Mouse (Mus musculus) neural tube, embryonic 14.5 days (tissue): ENCODE measurements around the gene Efhb. TPM values are rescaled to one million over a fixed set of nuclear protein-coding genes. Genes with fewer than 3 reads are reported as not detected.

Experiments used
- ATAC-seq: fragments of 200-750 bp; cut with Nextera tagmentation; 2 replicates; pipeline ENCODE4 v1.8.0; 2017; ENCODE audit warnings: low read depth, mild to moderate bottlenecking, moderate TSS enrichment, moderate library complexity
- H3K27ac ChIP-seq: fragments of 300-500 bp; sonication (generic); 2 replicates; pipeline ENCODE4 v1.5.1; 2014; ENCODE audit warnings: low read depth, mild to moderate bottlenecking, control low read depth, low read length, moderate library complexity, mixed read lengths
- H3K27me3 ChIP-seq: fragments of 300-500 bp; sonication (generic); 2 replicates; pipeline ENCODE4 v1.6.1; 2014; ENCODE audit warnings: low read length; ENCODE audit not compliant: control insufficient read depth, insufficient read depth
- H3K36me3 ChIP-seq: fragments of 300-500 bp; sonication (generic); 2 replicates; pipeline ENCODE4 v1.6.1; 2014; ENCODE audit warnings: low read length, mixed read lengths; ENCODE audit not compliant: control insufficient read depth, insufficient read depth
- H3K4me1 ChIP-seq: fragments of 300-500 bp; sonication (generic); 2 replicates; pipeline ENCODE4 v1.6.1; 2014; ENCODE audit warnings: low read length; ENCODE audit not compliant: control insufficient read depth, insufficient read depth
- H3K4me2 ChIP-seq: fragments of 300-500 bp; sonication (generic); 2 replicates; pipeline ENCODE4 v1.6.1; 2014; ENCODE audit warnings: mild to moderate bottlenecking, low read depth, low read length, control low read depth
- H3K4me3 ChIP-seq: fragments of 300-500 bp; sonication (generic); 2 replicates; pipeline ENCODE4 v1.5.1; 2014; ENCODE audit warnings: low read depth, low read length, control low read depth, mixed read lengths
- H3K9ac ChIP-seq: fragments of 300-500 bp; sonication (generic); replicated peaks from 2 replicates; pipeline ENCODE4 v1.6.1; 2014; ENCODE audit warnings: low read depth, mild to moderate bottlenecking, control low read depth, low read length, mixed read lengths
- H3K9me3 ChIP-seq: fragments of 300-500 bp; sonication (generic); 2 replicates; pipeline ENCODE4 v1.6.1; 2016; ENCODE audit warnings: low read length; ENCODE audit not compliant: control insufficient read depth
- WGBS: fragments of 180-500 bp; shearing (Covaris S2); extraction: QIAGEN DNeasy Blood & Tissue Kit; methylation state at CpG from one replicate; pipeline ENCODE4 v1.1.7; 2014; 5-methylcytosine and 5-hydroxymethylcytosine counted together
- polyA plus RNA-seq: library from polyadenylated mRNA; unstranded; fragments of >200 nt; fragmentation: Nextera tagmentation; extraction: Ambion mirVana; gene quantifications from 2 replicates; pipeline ENCODE4 v1.2.1, GENCODE M21; 2014

The Efhb gene
- polyA plus RNA-seq, 1 experiment from 2014 or later = 0.64 TPM

GRCm38 (mm10) chr17:53387581-53388473, 75.3 kb downstream of the Efhb start:
- H3K4me1 ChIP-seq = no peaks in the 10 kb centered on the region
- 53% methylated on average over 6 of the region's 6 CpGs for WGBS
- ATAC-seq = peak; percentile 81

GRCm38 (mm10) chr17:53386863-53387262, 76.3 kb downstream of the Efhb start:
- WGBS = 69% methylated on average over 6 of the region's 6 CpGs
- H3K4me2 ChIP-seq = no peak overlapping the region
- H3K4me1 ChIP-seq = no peaks in the 10 kb centered on the region
- H3K4me3 ChIP-seq = no peak overlapping the region
- H3K27me3 ChIP-seq = no peaks in the 10 kb centered on the region
- H3K27ac ChIP-seq = no peak overlapping the region
- peak; percentile 34; the same call in 1 of the 2 replicates for ATAC-seq
- H3K9ac ChIP-seq = no peak overlapping the region
- H3K9me3 ChIP-seq = no peaks in the 10 kb centered on the region
- H3K36me3 ChIP-seq = no peaks in the 10 kb centered on the region

More at GRCm38 (mm10) chr17:53387581-53388473, 75.3 kb downstream of the Efhb start:
- Histone ChIP-seq H3K9me3 (no peaks in the 10 kb centered on the region), H3K9ac (no peak overlapping the region), H3K36me3 (no peaks in the 10 kb centered on the region), H3K4me2 (no peak overlapping the region), H3K4me3 (no peak overlapping the region), H3K27ac (no peak overlapping the region), H3K27me3 (no peaks in the 10 kb centered on the region)

GRCm38 (mm10) chr17:53364111-53364510, 99.0 kb downstream of the Efhb start:
- no peaks in the 10 kb centered on the region for H3K27me3 ChIP-seq
- no peak for ATAC-seq
- WGBS = 89% methylated on average over 6 of the region's 6 CpGs

More at GRCm38 (mm10) chr17:53364111-53364510, 99.0 kb downstream of the Efhb start:
- no peak overlapping the region for H3K4me3 ChIP-seq
- H3K4me2 ChIP-seq = no peak overlapping the region
- no peak overlapping the region for H3K27ac ChIP-seq
- no peaks in the 10 kb centered on the region for H3K4me1 ChIP-seq
- H3K36me3 ChIP-seq = no peaks in the 10 kb centered on the region
- no peaks in the 10 kb centered on the region for H3K9me3 ChIP-seq
- no peak overlapping the region for H3K9ac ChIP-seq

Other genes with a start within 250 kb of the Efhb start
- gene Rab5a, start 15.9 kb upstream of the Efhb start, polyA plus RNA-seq = 116 and 120 TPM in 2 replicates
- 0.42 and 0.72 TPM in 2 replicates for gene Pp2d1, start 76.1 kb upstream of the Efhb start, polyA plus RNA-seq
- gene Kat2b, start 103.5 kb upstream of the Efhb start, polyA plus RNA-seq = 10.3 and 11.2 TPM in 2 replicates
- 3.2 and 4.9 TPM in 2 replicates for gene Sgo1, start 226.0 kb upstream of the Efhb start, polyA plus RNA-seq